Mouse (Mus musculus) midbrain, embryonic 14.5 days (tissue): ENCODE measurements around the gene Magi2. TPM values are rescaled to one million over a fixed set of nuclear protein-coding genes. Genes with fewer than 3 reads are reported as not detected.

Experiments used
- ATAC-seq: fragments of 200-750 bp; cut with Nextera tagmentation; 2 replicates; pipeline ENCODE4 v1.8.0; 2017; ENCODE audit warnings: moderate number of reproducible peaks, moderate library complexity; ENCODE audit not compliant: low FRiP score, low TSS enrichment
- DNase-seq: peaks from one replicate; pipeline ENCODE4 v3.0.0-alpha.2; 2015
- H3K27ac ChIP-seq: fragments of 300-500 bp; sonication (generic); replicated peaks from 2 replicates; pipeline ENCODE4 v1.5.1; 2014; ENCODE audit warnings: mild to moderate bottlenecking, low read depth, low read length, moderate library complexity
- H3K27me3 ChIP-seq: fragments of 300-500 bp; sonication (generic); 2 replicates; pipeline ENCODE4 v1.6.1; 2014; ENCODE audit warnings: low read length, control low read depth, mixed read lengths; ENCODE audit not compliant: control insufficient read depth, insufficient read depth
- H3K36me3 ChIP-seq: fragments of 300-500 bp; sonication (generic); 2 replicates; pipeline ENCODE4 v1.6.1; 2014; ENCODE audit warnings: low read length, control low read depth; ENCODE audit not compliant: control insufficient read depth, insufficient read depth
- H3K4me1 ChIP-seq: fragments of 300-500 bp; sonication (generic); 2 replicates; pipeline ENCODE4 v1.6.1; 2014; ENCODE audit warnings: mild to moderate bottlenecking, antibody characterized with exemption, low read length, control low read depth; ENCODE audit not compliant: control insufficient read depth, insufficient read depth
- H3K4me2 ChIP-seq: fragments of 300-500 bp; sonication (generic); 2 replicates; pipeline ENCODE4 v1.6.1; 2014; ENCODE audit warnings: mild to moderate bottlenecking, low read length, moderate library complexity
- H3K4me3 ChIP-seq: fragments of 300-500 bp; sonication (generic); replicated peaks from 2 replicates; pipeline ENCODE4 v1.5.1; 2014; ENCODE audit warnings: low read depth, low read length
- H3K9ac ChIP-seq: fragments of 300-500 bp; sonication (generic); replicated peaks from 2 replicates; pipeline ENCODE4 v1.6.1; 2014; ENCODE audit warnings: mild to moderate bottlenecking, low read length, moderate library complexity
- H3K9me3 ChIP-seq: fragments of 300-500 bp; sonication (generic); 2 replicates; pipeline ENCODE4 v1.6.1; 2016; ENCODE audit warnings: low read length, control low read depth, mixed read lengths; ENCODE audit not compliant: control insufficient read depth
- WGBS: fragments of 180-500 bp; shearing (Covaris S2); extraction: QIAGEN DNeasy Blood & Tissue Kit; methylation state at CpG from one replicate; pipeline ENCODE4 v1.1.7; 2014; 5-methylcytosine and 5-hydroxymethylcytosine counted together
- polyA plus RNA-seq: library from polyadenylated mRNA; unstranded; fragments of >200 nt; fragmentation: Nextera tagmentation; extraction: Ambion mirVana; gene quantifications from 2 replicates; pipeline ENCODE4 v1.2.1, GENCODE M21; 2014

Gene Magi2
- polyA plus RNA-seq, 1 experiment from 2014 or later: 22.3 TPM

DNA sequence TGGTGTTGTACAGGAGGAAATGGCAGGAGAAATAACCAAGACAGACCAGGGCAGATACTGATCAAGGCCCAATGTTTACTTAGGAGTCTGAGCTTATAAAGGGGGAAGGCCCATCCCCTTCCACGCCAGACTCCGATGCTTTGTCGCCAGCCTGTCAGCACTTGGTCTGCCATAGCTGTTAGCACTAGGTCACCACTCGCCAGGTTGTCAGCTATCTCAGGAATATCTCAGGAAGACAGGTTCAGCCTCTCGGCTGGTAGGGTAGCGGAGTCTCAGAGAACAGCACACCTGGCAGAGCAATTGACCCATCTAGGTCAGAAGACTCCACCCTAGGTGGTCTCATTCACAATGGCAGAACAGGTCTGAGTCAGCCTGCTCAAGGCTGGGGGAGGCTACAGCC lies 1514.4 kb downstream of the Magi2 start:
- no peak for ATAC-seq

GRCm38 (mm10) chr5:20741936-20742335 lies 1515.1 kb downstream of the Magi2 start:
- Histone ChIP-seq H3K27ac (no peak overlapping the region), H3K4me2 (no peak overlapping the region), H3K4me3 (no peak overlapping the region), H3K9ac (no peak overlapping the region), H3K36me3 (no peaks in the 10 kb centered on the region), H3K9me3 (no peaks in the 10 kb centered on the region), H3K27me3 (no peaks in the 10 kb centered on the region), H3K4me1 (no peaks in the 10 kb centered on the region)
- no peak for DNase-seq
- WGBS: 87% methylated on average over 8 of the region's 8 CpGs
- no peak for ATAC-seq

More for the DNA sequence above, 1514.4 kb downstream of the Magi2 start:
- no peak overlapping the region for H3K9ac ChIP-seq
- no peak for DNase-seq
- H3K9me3 ChIP-seq: no peaks in the 10 kb centered on the region
- H3K36me3 ChIP-seq: no peaks in the 10 kb centered on the region
- 85% methylated on average over 6 of the region's 6 CpGs for WGBS
- no peaks in the 10 kb centered on the region for H3K27me3 ChIP-seq
- H3K4me1 ChIP-seq: no peaks in the 10 kb centered on the region
- no peak overlapping the region for H3K4me2 ChIP-seq
- H3K4me3 ChIP-seq: no peak overlapping the region
- H3K27ac ChIP-seq: no peak overlapping the region

DNA sequence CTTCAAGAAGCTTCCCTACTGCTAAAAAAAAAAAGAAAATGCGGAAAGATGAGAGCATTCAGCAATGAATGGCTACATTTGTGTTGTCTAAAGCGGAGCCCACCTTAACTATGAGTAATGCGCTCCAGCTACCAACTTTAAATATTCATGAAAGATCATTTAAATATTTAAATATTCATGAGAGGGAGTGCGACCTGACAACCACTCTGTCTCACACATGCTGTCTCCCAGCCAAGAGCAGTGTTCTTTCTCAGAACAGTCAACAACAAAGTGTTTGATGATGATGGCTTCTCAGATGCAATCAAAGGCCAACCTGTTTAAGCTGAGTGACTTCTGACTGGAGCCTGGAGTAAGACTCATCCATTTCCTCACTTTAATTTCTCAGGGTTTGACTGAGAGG lies 1521.3 kb downstream of the Magi2 start:
- Histone ChIP-seq H3K27me3 (no peaks in the 10 kb centered on the region), H3K9ac (no peak overlapping the region), H3K36me3 (no peaks in the 10 kb centered on the region), H3K27ac (no peak overlapping the region), H3K9me3 (no peaks in the 10 kb centered on the region), H3K4me1 (peaks cover 12% of the 10 kb centered on the region; the same call in 1 of the 2 replicates), H3K4me3 (no peak overlapping the region), H3K4me2 (no peak overlapping the region)
- 27% methylated on average over 4 of the region's 4 CpGs for WGBS
- ATAC-seq: peak; percentile 57
- DNase-seq: peak; percentile 52

DNA sequence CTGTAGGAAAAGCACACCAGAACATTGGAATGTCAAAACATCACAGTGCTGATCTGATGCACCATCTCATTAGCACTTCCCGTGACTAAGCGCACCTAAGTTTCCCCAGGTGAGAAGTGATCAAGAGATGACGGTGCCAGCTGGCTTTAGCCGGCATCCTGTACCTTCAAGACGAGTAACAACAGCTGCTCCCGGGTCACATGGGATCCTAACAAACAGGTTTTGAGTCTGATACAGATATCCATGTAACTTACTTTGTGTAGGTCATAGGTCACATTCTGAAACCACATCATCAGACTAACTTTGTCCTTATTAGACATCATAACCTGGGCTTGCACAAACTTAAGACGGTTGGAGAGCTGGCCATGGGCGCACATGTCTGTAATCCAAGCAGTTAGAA lies 1522.0 kb downstream of the Magi2 start:
- no peaks in the 10 kb centered on the region for H3K27me3 ChIP-seq
- no peak overlapping the region for H3K9ac ChIP-seq
- WGBS: 92% methylated on average over 8 of the region's 8 CpGs
- no peak for DNase-seq
- ATAC-seq: no peak
- no peak overlapping the region for H3K27ac ChIP-seq
- no peaks in the 10 kb centered on the region for H3K9me3 ChIP-seq
- H3K4me3 ChIP-seq: no peak overlapping the region
- no peaks in the 10 kb centered on the region for H3K36me3 ChIP-seq
- H3K4me1 ChIP-seq: peaks cover 12% of the 10 kb centered on the region; the same call in 1 of the 2 replicates
- no peak overlapping the region for H3K4me2 ChIP-seq

DNA sequence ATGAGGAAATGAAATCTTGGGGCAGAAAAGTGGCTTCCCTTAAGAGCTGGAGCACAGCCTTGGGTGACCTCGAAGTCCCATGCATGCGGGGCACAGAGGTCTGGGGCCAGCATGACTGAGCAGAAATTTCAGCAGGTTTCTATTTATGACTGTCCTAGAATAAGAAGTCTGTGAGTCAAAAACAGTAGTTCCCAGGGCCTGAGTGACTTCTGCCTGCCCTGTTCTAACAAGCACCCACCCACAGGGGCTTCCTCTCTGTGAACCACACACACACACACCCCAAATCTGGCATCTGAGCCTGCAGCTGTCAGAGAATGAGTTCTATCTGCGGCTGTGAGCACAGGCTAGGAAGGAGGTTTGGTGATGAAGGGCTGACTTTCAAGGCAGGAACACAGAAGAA lies 1522.7 kb downstream of the Magi2 start:
- ATAC-seq (no peak), DNase-seq (no peak)
- Histone ChIP-seq H3K4me2 (no peak overlapping the region), H3K4me3 (no peak overlapping the region), H3K9me3 (no peaks in the 10 kb centered on the region), H3K9ac (no peak overlapping the region), H3K36me3 (no peaks in the 10 kb centered on the region), H3K27me3 (no peaks in the 10 kb centered on the region), H3K4me1 (peaks cover 12% of the 10 kb centered on the region; the same call in 1 of the 2 replicates), H3K27ac (no peak overlapping the region)
- WGBS: 91% methylated on average over 3 of the region's 3 CpGs

- Histone ChIP-seq H3K36me3 (no peaks in the 10 kb centered on the region), H3K9ac (no peak overlapping the region), H3K4me2 (no peak overlapping the region), H3K27ac (no peak overlapping the region), H3K4me1 (peaks cover 12% of the 10 kb centered on the region; the same call in 1 of the 2 replicates), H3K27me3 (no peaks in the 10 kb centered on the region), H3K9me3 (no peaks in the 10 kb centered on the region), H3K4me3 (no peak overlapping the region)
- WGBS: 8% methylated on average over 7 of the region's 7 CpGs
- no peak for ATAC-seq
- DNase-seq: peak; percentile 46
Measured at GRCm38 (mm10) chr5:20751000-20751399, 1524.2 kb downstream of the Magi2 start.

GRCm38 (mm10) chr5:20751696-20752095 lies 1524.9 kb downstream of the Magi2 start:
- Histone ChIP-seq H3K4me1 (peaks cover 12% of the 10 kb centered on the region; the same call in 1 of the 2 replicates), H3K4me2 (no peak overlapping the region), H3K9ac (no peak overlapping the region), H3K36me3 (no peaks in the 10 kb centered on the region), H3K27ac (no peak overlapping the region), H3K4me3 (no peak overlapping the region), H3K27me3 (no peaks in the 10 kb centered on the region), H3K9me3 (no peaks in the 10 kb centered on the region)
- ATAC-seq: peak; percentile 53; the same call in 1 of the 2 replicates
- 24% methylated on average over 7 of the region's 7 CpGs for WGBS
- peak; percentile 48 for DNase-seq

DNA sequence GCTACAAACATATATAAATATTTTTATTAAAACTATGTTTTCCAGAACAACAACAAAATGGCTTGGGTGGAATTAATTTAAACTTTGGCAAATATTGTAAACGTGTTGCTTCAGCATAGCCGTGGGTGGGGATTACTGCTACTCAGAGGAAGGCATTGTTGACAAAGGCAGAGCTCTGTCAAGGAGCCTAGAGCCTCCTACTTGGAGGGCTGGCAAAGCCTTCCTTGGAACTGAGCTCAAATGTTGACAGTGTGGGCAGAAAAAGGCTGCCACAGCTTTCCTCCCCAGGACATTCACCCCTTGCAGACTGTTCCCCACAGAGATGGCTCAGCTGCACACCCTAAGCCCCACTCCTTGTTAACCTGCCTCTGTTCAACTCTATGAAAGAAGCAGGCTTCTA lies 1526.3 kb downstream of the Magi2 start:
- H3K36me3 ChIP-seq: 0 out of 2 replicates have a peak, but pooled peaks cover 3% of the 10 kb centered on the region
- no peaks in the 10 kb centered on the region for H3K27me3 ChIP-seq
- 0 out of 2 replicates have a peak, but pooled peaks cover 4% of the 10 kb centered on the region for H3K4me1 ChIP-seq
- no peak overlapping the region for H3K27ac ChIP-seq
- H3K9me3 ChIP-seq: no peaks in the 10 kb centered on the region
- H3K9ac ChIP-seq: no peak overlapping the region
- DNase-seq (no peak), ATAC-seq (no peak)
- 26% methylated on average over 2 of the region's 2 CpGs for WGBS
- no peak overlapping the region for H3K4me3 ChIP-seq
- H3K4me2 ChIP-seq: no peak overlapping the region

DNA sequence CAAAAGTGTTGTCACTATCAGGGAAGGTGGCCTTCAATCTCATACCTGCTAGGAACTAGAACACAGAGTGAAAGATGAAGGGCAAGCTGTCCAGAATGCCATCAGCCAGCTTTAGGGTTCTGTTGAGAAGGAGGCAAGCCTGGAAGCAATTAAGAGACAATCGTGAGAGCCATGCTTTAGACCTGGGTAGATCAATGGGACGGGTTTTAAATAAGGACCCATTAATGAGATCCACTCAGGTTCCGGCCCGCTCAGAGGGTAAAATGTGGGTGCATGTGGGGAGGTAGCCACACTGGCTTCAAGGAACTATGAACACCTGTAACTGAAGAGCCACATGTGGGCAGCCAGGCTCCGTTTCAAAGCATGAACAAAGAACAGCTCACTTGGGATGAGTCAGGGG lies 1527.1 kb downstream of the Magi2 start:
- 84% methylated on average over 5 of the region's 5 CpGs for WGBS
- 0 out of 2 replicates have a peak, but pooled peaks cover 4% of the 10 kb centered on the region for H3K4me1 ChIP-seq

More for the DNA sequence above, 1527.1 kb downstream of the Magi2 start:
- H3K9me3 ChIP-seq: no peaks in the 10 kb centered on the region
- no peak overlapping the region for H3K4me3 ChIP-seq
- DNase-seq (no peak), ATAC-seq (no peak)
- H3K27ac ChIP-seq: no peak overlapping the region
- H3K4me2 ChIP-seq: no peak overlapping the region
- H3K9ac ChIP-seq: no peak overlapping the region
- H3K27me3 ChIP-seq: no peaks in the 10 kb centered on the region
- H3K36me3 ChIP-seq: 0 out of 2 replicates have a peak, but pooled peaks cover 3% of the 10 kb centered on the region
